Comparison of ENCODE assay signal across 18 mouse cellular contexts in the genomic region with DNA sequence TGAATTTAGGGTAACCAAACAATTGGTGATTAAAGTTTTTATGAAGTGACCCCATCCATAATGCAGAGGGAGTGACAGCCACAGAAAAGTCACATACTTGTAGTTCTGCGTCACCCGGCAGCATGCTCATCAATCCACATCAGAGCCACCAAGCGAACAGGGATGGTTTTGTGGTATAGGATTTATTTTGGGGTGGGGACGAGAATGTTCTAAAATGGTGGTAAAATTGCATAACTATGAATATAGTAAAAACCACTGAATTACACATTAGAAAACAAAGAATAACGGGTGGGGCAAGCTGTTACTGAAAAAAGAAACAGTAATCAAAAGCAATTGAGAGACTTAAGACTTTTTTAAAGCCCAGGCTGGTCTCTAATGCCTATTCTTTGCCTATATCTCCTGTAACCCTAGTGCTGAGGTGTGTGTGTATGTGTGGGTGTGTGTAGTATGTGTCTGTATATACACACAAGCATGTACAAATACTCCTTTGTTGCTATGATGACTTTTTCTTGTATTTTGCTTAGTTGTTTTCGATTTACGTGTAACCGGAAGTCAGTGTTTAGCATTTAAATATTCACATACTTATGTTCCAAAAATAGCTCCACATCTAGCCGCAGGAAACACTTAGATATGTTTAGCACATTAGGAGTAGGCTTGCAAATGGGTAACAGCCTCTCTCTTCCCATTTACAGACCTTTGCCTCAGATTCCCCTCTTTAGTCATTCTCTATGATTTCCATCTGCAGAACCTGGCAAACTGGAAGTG. TPM values are rescaled to one million over a fixed set of nuclear protein-coding genes. Genes with fewer than 3 reads are reported as not detected.
DNase-seq lines count a peak whose midpoint lies in the region; ATAC-seq and TF ChIP-seq lines count a peak whose summit lies in the region.
"Had no signal": no experiment of that assay in that cellular context is flagged by ENCODE, and none has a peak within 500 bp of the region (broad histone marks: within the 10 kb centered on the region; RNA-seq: fewer than 3 reads in every experiment).

No protein-coding gene starts in this region.

- H3K4me2 ChIP-seq in CH12.LX (ENCODE audit: insufficient read depth, low read depth, poor library complexity, severe bottlenecking): no peak overlapping the region
- H3K4me2 ChIP-seq: hindbrain, embryonic 13.5 days had no signal

- no peaks in the 10 kb centered on the region for H3K79me2 ChIP-seq in CH12.LX (replicated peaks; ENCODE audit: control insufficient read depth, extremely low read depth, insufficient read depth, poor library complexity, severe bottlenecking)

- no peaks in the 10 kb centered on the region for H3K36me3 ChIP-seq in CH12.LX (replicated peaks in 1 of 2; ENCODE audit: control insufficient read depth in 1 of 2, insufficient read depth in 1 of 2, low read length in 1 of 2)
- H3K36me3 ChIP-seq in splenic B cell, adult 2 months (ENCODE audit: control insufficient read depth, insufficient read depth, low read length, poor library complexity, severe bottlenecking): no peaks in the 10 kb centered on the region
- H3K36me3 ChIP-seq: hindbrain, embryonic 13.5 days had no signal

- H3K4me3 ChIP-seq in CH12.LX (replicated peaks in 1 of 3; ENCODE audit: low read depth in 2 of 3, low read length in 2 of 3, poor library complexity in 1 of 3): no peak overlapping the region
- H3K4me3 ChIP-seq: hindbrain, embryonic 13.5 days had no signal

- H3K9me3 ChIP-seq in CH12.LX (replicated peaks; ENCODE audit: low read length): peaks cover 3% of the 10 kb centered on the region
- H3K9me3 ChIP-seq: hindbrain, embryonic 13.5 days had no signal

- TF ChIP-seq CTCF in CH12.LX (conservative IDR thresholded peaks at IDR 0.05 in 1 of 2, IDR thresholded peaks at IDR 0.05 in 1 of 2; ENCODE audit: low read depth in 2 of 2, low read length in 2 of 2): no peak

- no peak for TF ChIP-seq EP300 in CH12.LX (IDR thresholded peaks at IDR 0.05; ENCODE audit: low read length)

- no peak for TF ChIP-seq POLR2A in CH12.LX (IDR thresholded peaks at IDR 0.05; ENCODE audit: low read depth, low read length)

- in situ Hi-C loops in CH12.LX (cut with MboI; ENCODE audit: low pct_ligation_motif_present, low pct_unique_long_range_greater_than_20kb, low sequenced_read_pairs): no loop called here

- peak; percentile 68 for DNase-seq in CD4-positive helper T cell, adult 2 months (ENCODE audit: low read depth, low spot score)
- DNase-seq in CH12.LX (ENCODE audit: extremely low read depth): no peak
- peak; percentile 82 for DNase-seq in induced T-regulatory cell, adult 2 months (ENCODE audit: low read depth)
- DNase-seq in splenic B cell, adult 2 months (ENCODE audit: low read depth, low spot score): peak; percentile 19
- DNase-seq in gastrocnemius, postnatal 4 days (ENCODE audit: low spot score in 2 of 2): no peak
- DNase-seq in retina, postnatal 1 day: no peak
- DNase-seq: adrenal gland, adult 8-10 months; adrenal gland, postnatal 36 days; cerebellum, adult 2 months; cerebellum, postnatal 10 days; forebrain, postnatal 0 days; gastrocnemius, postnatal 14 days; heart, postnatal 14 days; kidney, adult 2 months had no signal

- H3K9ac ChIP-seq in CH12.LX (ENCODE audit: insufficient read depth, low read depth): no peak overlapping the region
- H3K9ac ChIP-seq: forebrain, postnatal 0 days; hindbrain, embryonic 13.5 days had no signal

- TF ChIP-seq RAD21 in CH12.LX (IDR thresholded peaks at IDR 0.05; ENCODE audit: low read depth, low read length): no peak

- dilution Hi-C loops in CH12.LX (cut with MboI; ENCODE audit: extremely low pct_ligation_motif_present, extremely low pct_unique_long_range_greater_than_20kb, low sequenced_read_pairs): no loop called here

- no peak overlapping the region for H3K27ac ChIP-seq in CH12.LX (ENCODE audit: insufficient read depth, low read depth)
- H3K27ac ChIP-seq: hindbrain, embryonic 13.5 days; hindbrain, postnatal 0 days had no signal

- H3K27me3 ChIP-seq in CH12.LX (replicated peaks): no peaks in the 10 kb centered on the region
- H3K27me3 ChIP-seq in splenic B cell, adult 2 months (ENCODE audit: control insufficient read depth, insufficient read depth, low read length, poor library complexity, severe bottlenecking): no peaks in the 10 kb centered on the region
- H3K27me3 ChIP-seq: hindbrain, embryonic 13.5 days had no signal

- no peak for ATAC-seq in megakaryocyte progenitor cell, adult 5-6 weeks (replicated peaks; ENCODE audit: poor library complexity)
- ATAC-seq: forebrain, postnatal 0 days; hindbrain, postnatal 0 days; intestine, embryonic 16.5 days had no signal

- H3K4me1 ChIP-seq in CH12.LX (ENCODE audit: control insufficient read depth in 1 of 2, insufficient read depth in 2 of 2): peaks cover 7% of the 10 kb centered on the region in 2 experiments; a peak in 2 of 4 replicates
- H3K4me1 ChIP-seq: hindbrain, embryonic 13.5 days had no signal

TF ChIP-seq in CH12.LX, 34 proteins besides CTCF, POLR2A, EP300 and RAD21:
- TF ChIP-seq ZNF384 (IDR thresholded peaks at IDR 0.05; ENCODE audit: low read depth, low read length) (no peak), USF2 (conservative IDR thresholded peaks at IDR 0.05; ENCODE audit: low read depth, low read length) (no peak), MEF2A (IDR thresholded peaks at IDR 0.05; ENCODE audit: borderline replicate concordance, low read depth, low read length) (peak; percentile 55; the same call in 1 of the 2 replicates)

RNA-seq across cellular contexts. Expression of gene Jak2, which starts 57.4 kb away (rescaled TPM):
- 7.6 and 8.4 TPM in 2 replicates for total RNA-seq in CH12.LX (2012; rRNA removed)
- 11.1 and 11.5 TPM in 2 replicates for total RNA-seq in CH12.LX (2014; rRNA removed)
- polyA plus RNA-seq in CH12.LX (2012; ENCODE audit: insufficient read length, low read depth): 5.3 and 6.6 TPM in 2 replicates
- total RNA-seq in gastrocnemius, postnatal 4 days (2021): 10 to 100 TPM; 16.2 to 18.4 TPM
- total RNA-seq in megakaryocyte progenitor cell, adult 5-6 weeks (2015): 41.2 and 41.7 TPM in 2 replicates
- total RNA-seq in megakaryocyte progenitor cell, adult 5-6 weeks (2017): 36.7 and 43.8 TPM in 2 replicates

Comparison
In these comparisons a context has a peak if more than half of its experiments do, and no peak if none do; other contexts are left out.
1. DNase-seq: peak in CD4-positive helper T cell, adult 2 months (single experiment), induced T-regulatory cell, adult 2 months (single experiment) and splenic B cell, adult 2 months (single experiment); none in CH12.LX (single experiment), gastrocnemius, postnatal 4 days (0 of 2) and retina, postnatal 1 day (single experiment).